Mouse (Mus musculus) CH12.LX (cell line): ENCODE measurements at regions not wholly inside any gene's neighbourhood (a gene's known extent, or its start where the extent isn't known, plus 50 kb on each side); places are given as distances from the start of the nearest gene placed in this dataset.

Experiments used
- DNase-seq: peaks from one replicate; pipeline ENCODE4 v3.0.0-alpha.2; 2013; ENCODE audit errors: extremely low read depth
- H3K27ac ChIP-seq: 2 replicates; pipeline ENCODE4 v1.5.1; 2012; ENCODE audit warnings: low read depth, mild to moderate bottlenecking, control low read depth, moderate library complexity; ENCODE audit not compliant: insufficient read depth
- H3K27me3 ChIP-seq: replicated peaks from 2 replicates; pipeline ENCODE3; 2012; ENCODE audit warnings: inconsistent platforms
- H3K36me3 ChIP-seq, 2 experiments: replicated peaks in 1 of 2; 2 replicates each; pipeline versions ENCODE3 to v1.6.1; 2012; ENCODE audit warnings: inconsistent platforms in 1 of 2, low read length in 1 of 2, mild to moderate bottlenecking in 1 of 2, mixed read lengths in 1 of 2, moderate library complexity in 1 of 2; ENCODE audit not compliant: control insufficient read depth in 1 of 2, insufficient read depth in 1 of 2
- H3K4me1 ChIP-seq, 2 experiments: 2 replicates each; pipeline ENCODE4 v1.6.1; 2012; ENCODE audit warnings: inconsistent platforms in 1 of 2, moderate library complexity in 1 of 2; ENCODE audit not compliant: insufficient read depth in 2 of 2, control insufficient read depth in 1 of 2
- H3K4me2 ChIP-seq: 2 replicates; pipeline ENCODE4 v1.6.1; 2012; ENCODE audit warnings: low read depth, mild to moderate bottlenecking, control low read depth; ENCODE audit not compliant: poor library complexity, insufficient read depth, severe bottlenecking
- H3K4me3 ChIP-seq, 3 experiments: fragments of 150-350 bp in 1 of 3; sonication (generic) in 1 of 3; replicated peaks in 1 of 3; 2 replicates each; pipeline versions ENCODE3 to v1.5.1; 2011 to 2012; ENCODE audit warnings: low read depth in 2 of 3, low read length in 2 of 3, mild to moderate bottlenecking in 2 of 3, moderate library complexity in 2 of 3, control low read depth in 1 of 3, improper control_type of control experiment in 1 of 3, inconsistent platforms in 1 of 3, mixed read lengths in 1 of 3; ENCODE audit not compliant: poor library complexity in 1 of 3
- H3K79me2 ChIP-seq: replicated peaks from 2 replicates; pipeline ENCODE4 v1.6.1; 2012; ENCODE audit warnings: mild to moderate bottlenecking, moderate library complexity; ENCODE audit not compliant: control insufficient read depth, poor library complexity, insufficient read depth, severe bottlenecking; ENCODE audit errors: extremely low read depth
- H3K9ac ChIP-seq: 2 replicates; pipeline ENCODE4 v1.6.1; 2012; ENCODE audit warnings: low read depth, mild to moderate bottlenecking, control low read depth, moderate library complexity; ENCODE audit not compliant: insufficient read depth
- H3K9me3 ChIP-seq: replicated peaks from 2 replicates; pipeline ENCODE3; 2012; ENCODE audit warnings: low read length, inconsistent platforms, mixed read lengths
- CHD1 ChIP-seq: IDR thresholded peaks from 2 replicates; pipeline ENCODE4 v1.6.1; 2012; ENCODE audit warnings: low read depth, low read length, improper control_type of control experiment, inconsistent platforms
- CHD2 ChIP-seq: IDR thresholded peaks from 2 replicates; pipeline ENCODE4 v1.6.1; 2011; ENCODE audit warnings: low read length, improper control_type of control experiment
- IRF4 ChIP-seq: IDR thresholded peaks from 2 replicates; pipeline ENCODE4 v1.6.1; 2014; ENCODE audit warnings: low read depth, mild to moderate bottlenecking, inconsistent platforms, low read length, improper control_type of control experiment
- JUN ChIP-seq: IDR thresholded peaks from 2 replicates; pipeline ENCODE4 v1.6.1; 2011; ENCODE audit warnings: low read depth, mild to moderate bottlenecking, low read length, improper control_type of control experiment, moderate library complexity; ENCODE audit not compliant: insufficient read depth
- KAT2A ChIP-seq: IDR thresholded peaks from 2 replicates; pipeline ENCODE4 v1.6.1; 2012; ENCODE audit warnings: low read length, improper control_type of control experiment, inconsistent platforms; ENCODE audit not compliant: insufficient replicate concordance
- MAX ChIP-seq: IDR thresholded peaks from 2 replicates; pipeline ENCODE4 v1.6.1; 2011; ENCODE audit warnings: low read length, improper control_type of control experiment
- MAZ ChIP-seq: IDR thresholded peaks from 2 replicates; pipeline ENCODE4 v1.6.1; 2012; ENCODE audit warnings: low read depth, mild to moderate bottlenecking, inconsistent platforms, low read length, improper control_type of control experiment, moderate library complexity
- MEF2A ChIP-seq: IDR thresholded peaks from 2 replicates; pipeline ENCODE4 v1.6.1; 2014; ENCODE audit warnings: low read depth, mild to moderate bottlenecking, inconsistent platforms, low read length, improper control_type of control experiment, borderline replicate concordance
- MXI1 ChIP-seq: IDR thresholded peaks from 2 replicates; pipeline ENCODE4 v1.6.1; 2011; ENCODE audit warnings: mild to moderate bottlenecking, low read depth, low read length, improper control_type of control experiment
- MYC ChIP-seq: IDR thresholded peaks from 2 replicates; pipeline ENCODE4 v1.6.1; 2011; ENCODE audit warnings: low read depth, mild to moderate bottlenecking, improper control_type of control experiment, low read length
- NRF1 ChIP-seq: IDR thresholded peaks from 2 replicates; pipeline ENCODE4 v1.6.1; 2014; ENCODE audit warnings: low read depth, mild to moderate bottlenecking, inconsistent platforms, low read length, improper control_type of control experiment, moderate library complexity
- POLR2A ChIP-seq: IDR thresholded peaks from 2 replicates; pipeline ENCODE4 v1.6.1; 2011; ENCODE audit warnings: low read depth, mild to moderate bottlenecking, improper control_type of control experiment, low read length
- RAD21 ChIP-seq: IDR thresholded peaks from 2 replicates; pipeline ENCODE4 v1.6.1; 2011; ENCODE audit warnings: low read depth, mild to moderate bottlenecking, low read length, improper control_type of control experiment, moderate library complexity
- RCOR1 ChIP-seq: conservative IDR thresholded peaks from 2 replicates; pipeline ENCODE4 v1.6.1; 2012; ENCODE audit warnings: low read depth, mild to moderate bottlenecking, inconsistent platforms, low read length, improper control_type of control experiment
- SMC3 ChIP-seq: IDR thresholded peaks from 2 replicates; pipeline ENCODE4 v1.6.1; 2011; ENCODE audit warnings: low read depth, low read length, improper control_type of control experiment
- TBP ChIP-seq: conservative IDR thresholded peaks from 2 replicates; pipeline ENCODE4 v1.6.1; 2011; ENCODE audit warnings: low read depth, low read length, improper control_type of control experiment
- TCF12 ChIP-seq: IDR thresholded peaks from 2 replicates; pipeline ENCODE4 v1.6.1; 2014; ENCODE audit warnings: low read depth, mild to moderate bottlenecking, inconsistent platforms, low read length, improper control_type of control experiment
- UBTF ChIP-seq: IDR thresholded peaks from 2 replicates; pipeline ENCODE4 v1.6.1; 2012; ENCODE audit warnings: low read depth, mild to moderate bottlenecking, inconsistent platforms, low read length, improper control_type of control experiment, moderate library complexity
- USF1 ChIP-seq: IDR thresholded peaks from 2 replicates; pipeline ENCODE4 v1.6.1; 2014; ENCODE audit warnings: low read depth, mild to moderate bottlenecking, inconsistent platforms, low read length, improper control_type of control experiment
- USF2 ChIP-seq: conservative IDR thresholded peaks from 2 replicates; pipeline ENCODE4 v1.6.1; 2011; ENCODE audit warnings: low read depth, low read length, improper control_type of control experiment
- ZC3H11A ChIP-seq: IDR thresholded peaks from 2 replicates; pipeline ENCODE4 v1.6.1; 2012; ENCODE audit warnings: low read depth, mild to moderate bottlenecking, inconsistent platforms, low read length, improper control_type of control experiment
- ZMIZ1 ChIP-seq: IDR thresholded peaks from 2 replicates; pipeline ENCODE4 v1.6.1; 2012; ENCODE audit warnings: low read depth, mild to moderate bottlenecking, inconsistent platforms, low read length, improper control_type of control experiment
- dilution Hi-C: fragments of 300-500 bp; cut with MboI; formaldehyde crosslinking; loops from 2 replicates; pipeline ENCODE4 v1.14.3; 2020; ENCODE audit warnings: low sequenced_read_pairs; ENCODE audit not compliant: extremely low pct_unique_long_range_greater_than_20kb, extremely low pct_ligation_motif_present
- in situ Hi-C: fragments of 300-500 bp; cut with MboI; formaldehyde crosslinking; loops from 3 replicates; pipeline ENCODE4 v1.14.3; 2019; ENCODE audit warnings: low sequenced_read_pairs, low pct_ligation_motif_present, low pct_unique_long_range_greater_than_20kb, mixed read lengths

DNA sequence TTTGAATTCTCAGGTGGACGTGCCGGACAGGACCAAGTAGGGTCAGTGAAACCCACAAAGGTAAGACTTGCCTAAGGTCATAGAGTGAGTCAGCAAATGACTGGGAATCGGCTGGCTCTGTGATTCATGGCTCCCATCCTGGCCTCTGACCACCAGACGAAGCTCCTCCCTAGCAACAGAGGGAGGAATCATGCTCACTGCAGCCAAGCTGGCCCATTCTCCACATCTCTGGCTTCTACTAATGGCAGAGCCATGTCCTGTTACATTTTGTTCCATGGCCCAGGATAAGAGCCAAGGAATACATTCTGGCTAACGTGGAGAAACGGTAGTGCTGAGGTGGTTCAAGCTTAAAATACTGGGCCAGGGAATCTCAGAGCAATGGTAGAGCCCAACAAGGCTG lies 814.2 kb downstream of the Kcnj2 start:
- H3K27me3 ChIP-seq, result no peaks in the 10 kb centered on the region
- H3K9me3 ChIP-seq, result no peaks in the 10 kb centered on the region
- H3K9ac ChIP-seq, result no peak overlapping the region
- H3K4me3 ChIP-seq, result no peak overlapping the region
- DNase-seq, result no peak
- in situ Hi-C loops, result no loop called here
- H3K36me3 ChIP-seq, result no peaks in the 10 kb centered on the region
- H3K4me1 ChIP-seq, result no peaks in the 10 kb centered on the region
- no peaks in the 10 kb centered on the region for H3K79me2 ChIP-seq
- dilution Hi-C loops, result no loop called here
- no peak overlapping the region for H3K4me2 ChIP-seq
- no peak for TF ChIP-seq NRF1
- no peak for TF ChIP-seq TBP
- no peak for TF ChIP-seq KAT2A
- TF ChIP-seq POLR2A, result no peak
- TF ChIP-seq CHD2, result no peak
- no peak for TF ChIP-seq MAZ
- TF ChIP-seq JUN, result no peak
- no peak for TF ChIP-seq TCF12
- no peak for TF ChIP-seq UBTF
- no peak for TF ChIP-seq RCOR1
- no peak for TF ChIP-seq MAX
- no peak for TF ChIP-seq CHD1
- no peak for TF ChIP-seq ZMIZ1
- no peak for TF ChIP-seq ZC3H11A
- TF ChIP-seq MYC, result no peak
- TF ChIP-seq USF2, result no peak
- no peak for TF ChIP-seq SMC3
- TF ChIP-seq, all 38 proteins: peak for 0
- no peak overlapping the region for H3K27ac ChIP-seq

DNA sequence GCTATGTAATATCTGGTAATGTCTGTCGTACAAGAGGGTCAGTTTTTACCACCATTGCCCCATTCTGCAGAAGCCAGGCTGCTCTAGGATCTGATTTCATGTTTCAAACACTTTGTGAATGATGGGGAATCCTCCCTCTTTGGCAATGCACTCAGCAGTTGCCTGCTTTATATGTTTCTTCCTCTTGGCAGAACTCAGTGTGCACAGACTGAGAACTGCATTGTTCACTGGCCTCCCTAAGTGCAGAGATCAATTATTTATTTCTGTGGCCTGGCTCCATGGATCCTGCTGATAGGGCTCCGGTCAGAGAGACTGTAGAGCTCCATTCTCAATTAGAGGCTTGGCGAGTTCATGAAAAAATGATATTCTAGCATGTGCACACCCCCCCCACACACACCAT lies 824.1 kb downstream of the Kcnj2 start:
- Histone ChIP-seq H3K27ac (no peak overlapping the region), H3K4me3 (no peak overlapping the region), H3K4me2 (no peak overlapping the region), H3K9me3 (no peaks in the 10 kb centered on the region), H3K9ac (no peak overlapping the region), H3K27me3 (no peaks in the 10 kb centered on the region), H3K79me2 (no peaks in the 10 kb centered on the region), H3K4me1 (no peaks in the 10 kb centered on the region), H3K36me3 (no peaks in the 10 kb centered on the region)
- dilution Hi-C loops, result no loop called here
- DNase-seq, result no peak
- TF ChIP-seq IRF4 (no peak), JUN (no peak), POLR2A (no peak), RAD21 (no peak), KAT2A (no peak), MXI1 (no peak), MEF2A (no peak), MAZ (no peak), CHD1 (no peak), USF2 (no peak), ZC3H11A (no peak), RCOR1 (no peak), USF1 (no peak), NRF1 (no peak)
- in situ Hi-C loops, result no loop called here
